Mouse (Mus musculus) lung, postnatal 0 days (tissue): Measurements from ENCODE around the gene Gmds. TPM values are rescaled to one million over a fixed set of nuclear protein-coding genes. Genes with fewer than 3 reads are reported as not detected.
A peak's percentile ranks its signal among the peaks of the same experiment; 100 is the strongest.

Source experiments
- ATAC-seq: fragments of 200-750 bp; cut with Nextera tagmentation; 2 replicates; pipeline ENCODE4 v1.8.0; 2017; ENCODE audit warnings: moderate library complexity
- DNase-seq: peaks from one replicate; pipeline ENCODE4 v3.0.0-alpha.2; 2016; ENCODE audit warnings: low spot score
- H3K27ac ChIP-seq: fragments of 300-500 bp; sonication (generic); 2 replicates; pipeline ENCODE4 v1.5.1; 2014; ENCODE audit warnings: antibody characterized with exemption, mild to moderate bottlenecking, low read length, mixed read lengths
- H3K27me3 ChIP-seq: fragments of 300-500 bp; sonication (generic); replicated peaks from 2 replicates; pipeline ENCODE4 v1.6.1; 2014; ENCODE audit warnings: low read length, mixed read lengths; ENCODE audit not compliant: insufficient read depth
- H3K36me3 ChIP-seq: fragments of 300-500 bp; sonication (generic); 2 replicates; pipeline ENCODE4 v1.6.1; 2014; ENCODE audit warnings: low read length, mixed read lengths; ENCODE audit not compliant: insufficient read depth
- H3K4me1 ChIP-seq: fragments of 300-500 bp; sonication (generic); 2 replicates; pipeline ENCODE4 v1.6.1; 2014; ENCODE audit warnings: antibody characterized with exemption, low read depth, low read length, mixed read lengths; ENCODE audit not compliant: insufficient read depth
- H3K4me2 ChIP-seq: fragments of 300-500 bp; sonication (generic); replicated peaks from 2 replicates; pipeline ENCODE4 v1.6.1; 2014; ENCODE audit warnings: low read depth, mild to moderate bottlenecking, low read length, moderate library complexity, mixed read lengths
- H3K4me3 ChIP-seq: fragments of 300-500 bp; sonication (generic); 2 replicates; pipeline ENCODE4 v1.5.1; 2014; ENCODE audit warnings: low read depth, low read length
- H3K9ac ChIP-seq: fragments of 300-500 bp; sonication (generic); replicated peaks from 2 replicates; pipeline ENCODE4 v1.6.1; 2014; ENCODE audit warnings: low read depth, mild to moderate bottlenecking
- H3K9me3 ChIP-seq: fragments of 300-500 bp; sonication (generic); 2 replicates; pipeline ENCODE4 v1.6.1; 2016; ENCODE audit warnings: low read length, mixed read lengths
- CTCF ChIP-seq: IDR thresholded peaks from 2 replicates; pipeline ENCODE4 v1.5.1; 2016; ENCODE audit warnings: antibody characterized with exemption, mild to moderate bottlenecking
- EP300 ChIP-seq: IDR thresholded peaks from 2 replicates; pipeline ENCODE4 v1.6.1; 2016; ENCODE audit warnings: antibody characterized with exemption, mild to moderate bottlenecking, control low read depth
- WGBS: fragments of 180-500 bp; shearing (Covaris S2); extraction: QIAGEN DNeasy Blood & Tissue Kit; methylation state at CpG from one replicate; pipeline ENCODE4 v1.1.7; 2014; 5-methylcytosine and 5-hydroxymethylcytosine counted together
- polyA plus RNA-seq: library from polyadenylated mRNA; unstranded; fragments of >200 nt; fragmentation: Nextera tagmentation; extraction: Ambion mirVana; gene quantifications from 2 replicates; pipeline ENCODE4 v1.2.1, GENCODE M21; 2015

Gmds gene
- polyA plus RNA-seq, 1 experiment from 2014 or later: 13.4 TPM

GRCm38 (mm10) chr13:31827160-31827559 is 511.4 kb downstream of the Gmds start:
- ATAC-seq: no peak
- no peak for DNase-seq
- H3K27me3 ChIP-seq: peaks cover 7% of the 10 kb centered on the region
- TF ChIP-seq CTCF: no peak
- TF ChIP-seq EP300: no peak
- no peak overlapping the region for H3K27ac ChIP-seq
- no peak overlapping the region for H3K4me3 ChIP-seq
- H3K4me1 ChIP-seq: no peaks in the 10 kb centered on the region; the same call in 1 of the 2 replicates
- no peak overlapping the region for H3K9ac ChIP-seq
- no peaks in the 10 kb centered on the region for H3K9me3 ChIP-seq
- WGBS: 81% methylated on average over 5 of the region's 5 CpGs
- no peak overlapping the region for H3K4me2 ChIP-seq
- H3K36me3 ChIP-seq: no peaks in the 10 kb centered on the region

DNA sequence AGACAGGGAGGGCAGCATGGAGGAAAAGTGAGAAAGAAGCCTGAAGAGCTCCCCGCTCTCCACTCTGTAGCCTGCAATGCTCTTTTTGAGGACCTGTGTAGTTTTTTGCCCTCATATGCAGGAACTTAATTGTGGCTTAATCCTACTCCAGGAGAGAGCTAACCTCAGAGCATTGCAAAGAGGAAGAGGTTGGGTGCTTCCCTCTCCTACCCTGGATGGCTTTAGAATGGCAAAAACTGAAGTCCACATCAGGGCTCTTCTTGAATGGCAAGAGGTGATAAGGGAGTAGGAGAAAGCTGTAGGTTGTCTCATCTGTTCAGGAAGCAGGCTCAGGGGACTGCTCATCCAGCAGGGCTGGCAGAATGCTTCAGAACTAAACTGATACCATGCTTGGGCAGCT is 513.4 kb downstream of the Gmds start:
- DNase-seq: no peak
- ATAC-seq: no peak
- WGBS: 89% methylated on average over 1 of the region's 1 CpGs
- Histone ChIP-seq H3K36me3 (no peaks in the 10 kb centered on the region), H3K27me3 (peaks cover 15% of the 10 kb centered on the region), H3K4me2 (no peak overlapping the region), H3K4me3 (no peak overlapping the region), H3K4me1 (no peaks in the 10 kb centered on the region; the same call in 1 of the 2 replicates), H3K9ac (no peak overlapping the region), H3K9me3 (no peaks in the 10 kb centered on the region), H3K27ac (no peak overlapping the region)
- TF ChIP-seq EP300 (no peak), CTCF (no peak)

DNA sequence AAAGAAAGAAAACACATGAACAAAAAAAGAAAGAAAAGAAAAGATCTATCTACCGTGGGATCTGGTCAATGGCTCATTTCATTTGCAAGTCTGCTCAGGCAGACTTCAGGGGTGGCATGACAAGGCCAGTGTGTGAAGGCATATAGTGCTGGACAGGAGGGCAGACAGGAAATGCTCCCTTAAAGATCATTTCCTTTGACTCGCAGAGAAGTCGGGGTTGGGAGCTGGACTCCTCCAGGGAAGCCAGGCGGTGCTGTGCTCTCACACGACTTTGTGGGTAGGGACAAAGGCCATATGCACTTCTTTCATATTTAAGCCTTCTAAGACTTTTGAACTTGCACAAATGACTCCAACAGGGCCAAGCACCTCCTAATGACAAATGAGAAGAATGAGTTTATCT is 515.2 kb downstream of the Gmds start:
- TF ChIP-seq EP300 (no peak), CTCF (no peak)
- H3K36me3 ChIP-seq: no peaks in the 10 kb centered on the region
- H3K4me1 ChIP-seq: no peaks in the 10 kb centered on the region
- H3K9me3 ChIP-seq: no peaks in the 10 kb centered on the region
- WGBS: 36% methylated on average over 5 of the region's 5 CpGs
- no peak overlapping the region for H3K4me2 ChIP-seq
- H3K27me3 ChIP-seq: peaks cover 16% of the 10 kb centered on the region
- no peak overlapping the region for H3K4me3 ChIP-seq
- no peak for DNase-seq
- no peak overlapping the region for H3K27ac ChIP-seq
- no peak for ATAC-seq
- no peak overlapping the region for H3K9ac ChIP-seq

- peak overlapping the region; percentile 28; the same call in 1 of the 2 replicates for H3K4me3 ChIP-seq
- TF ChIP-seq EP300 (no peak), CTCF (no peak)
- H3K9ac ChIP-seq: no peak overlapping the region
- peaks cover 24% of the 10 kb centered on the region for H3K27me3 ChIP-seq
- H3K27ac ChIP-seq: no peak overlapping the region
- ATAC-seq (no peak), DNase-seq (no peak)
- no peaks in the 10 kb centered on the region for H3K9me3 ChIP-seq
- H3K4me1 ChIP-seq: no peaks in the 10 kb centered on the region
- peak overlapping the region; percentile 55 for H3K4me2 ChIP-seq
- 33% methylated on average over 6 of the region's 6 CpGs for WGBS
- no peaks in the 10 kb centered on the region for H3K36me3 ChIP-seq
Observed at GRCm38 (mm10) chr13:31821050-31821449, 517.5 kb downstream of the Gmds start.

DNA sequence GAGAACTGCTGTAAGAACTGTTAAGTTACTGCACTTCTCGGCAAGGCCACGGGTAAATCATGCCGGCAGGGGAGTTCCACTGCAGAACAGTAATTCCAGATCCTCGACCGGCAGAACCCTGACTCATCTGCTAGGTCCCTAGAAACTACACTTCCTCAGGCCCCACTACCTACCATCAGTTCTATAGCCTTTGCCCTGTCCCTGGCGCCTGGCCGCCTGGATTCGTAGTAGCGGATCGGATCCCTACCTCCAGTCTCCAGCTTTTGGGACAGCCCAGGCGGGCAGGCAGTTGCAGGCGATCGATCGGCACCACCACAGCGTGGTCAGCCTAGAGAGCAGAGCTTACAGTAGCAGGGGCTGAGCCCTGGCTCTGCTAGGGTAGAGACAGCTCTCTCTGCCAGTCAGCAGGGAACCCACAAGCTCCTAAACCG is 517.9 kb downstream of the Gmds start:
- peak overlapping the region; percentile 34; the same call in 1 of the 2 replicates for H3K9ac ChIP-seq
- no peak overlapping the region for H3K27ac ChIP-seq
- H3K4me2 ChIP-seq: peak overlapping the region; percentile 55
- H3K27me3 ChIP-seq: peaks cover 28% of the 10 kb centered on the region
- H3K4me3 ChIP-seq: peak overlapping the region; percentile 28; the same call in 1 of the 2 replicates
- H3K36me3 ChIP-seq: no peaks in the 10 kb centered on the region
- ATAC-seq (peak; percentile 57), DNase-seq (no peak)
- H3K9me3 ChIP-seq: no peaks in the 10 kb centered on the region
- TF ChIP-seq CTCF: no peak
- TF ChIP-seq EP300: no peak
- H3K4me1 ChIP-seq: no peaks in the 10 kb centered on the region
- 9% methylated on average over 16 of the region's 16 CpGs for WGBS

- H3K4me3 ChIP-seq: no peak overlapping the region
- ATAC-seq: no peak
- peaks cover 34% of the 10 kb centered on the region for H3K27me3 ChIP-seq
- TF ChIP-seq EP300: no peak
- TF ChIP-seq CTCF: no peak
- no peaks in the 10 kb centered on the region for H3K4me1 ChIP-seq
- H3K27ac ChIP-seq: no peak overlapping the region
- WGBS: 61% methylated on average over 14 of the region's 14 CpGs
- no peaks in the 10 kb centered on the region for H3K36me3 ChIP-seq
- no peak overlapping the region for H3K4me2 ChIP-seq
- DNase-seq: no peak
- no peaks in the 10 kb centered on the region for H3K9me3 ChIP-seq
- no peak overlapping the region for H3K9ac ChIP-seq
Observed at GRCm38 (mm10) chr13:31819664-31820405, 518.7 kb downstream of the Gmds start.
